Mouse (Mus musculus): ENCODE data around the gene Pqlc3. TPM values are rescaled to one million over a fixed set of nuclear protein-coding genes. Genes with fewer than 3 reads are reported as not detected.

The Pqlc3 gene
- total RNA-seq (2012; rRNA removed) = 5.2 and 5.7 TPM in 2 replicates
- 10 to 100 TPM in 1 of 2 experiments, not detected in 1; 13.1 TPM for polyA plus RNA-seq (2012; ENCODE audit: insufficient read depth in 1 of 2, insufficient read length in 2 of 2, low read depth in 1 of 2, low replicate concordance in 2 of 2, missing spikeins in 1 of 2)

DNA sequence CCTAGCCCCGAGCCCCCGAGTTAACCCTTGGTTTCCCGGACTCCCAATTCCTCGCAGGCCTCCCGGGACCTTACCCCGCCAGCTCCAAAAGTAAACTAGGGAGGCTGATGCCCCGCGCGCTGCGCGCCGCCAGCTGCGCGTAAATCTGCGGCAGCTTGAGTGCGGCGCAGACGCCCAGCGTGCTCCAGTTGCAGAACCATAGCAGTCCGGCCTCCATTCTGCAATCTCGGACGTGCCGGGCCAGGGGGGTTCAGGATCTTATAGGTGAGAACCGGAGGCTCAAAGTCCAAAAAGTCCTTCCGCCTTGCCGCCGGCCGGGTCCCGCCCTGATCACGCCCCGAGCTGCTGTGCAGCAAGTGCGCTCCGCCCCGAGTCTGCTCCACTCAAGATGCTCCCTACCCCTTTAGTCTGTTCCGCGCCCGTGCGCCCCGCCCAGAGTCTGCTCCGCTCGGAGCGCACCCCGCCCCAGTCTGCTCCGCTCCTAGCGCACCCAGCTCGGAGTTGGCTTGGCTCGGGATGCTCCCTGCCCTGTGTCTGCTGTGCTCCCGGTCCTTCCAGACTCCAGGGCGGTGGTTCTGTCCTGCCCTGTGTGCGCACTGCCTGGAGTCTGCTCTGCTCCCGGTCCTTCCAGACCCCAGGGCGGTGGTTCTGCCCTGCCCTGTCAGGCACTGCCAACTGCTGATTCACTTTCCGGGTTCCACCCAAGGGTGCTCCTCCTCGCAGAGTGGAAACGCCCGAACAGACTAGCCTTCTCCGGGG lies at the start of gene Pqlc3:
Pqlc3 (minus strand) TSS at position 670 of the 759 bp plus-strand sequence.
- Histone ChIP-seq H3K4me1 (ENCODE audit: control insufficient read depth in 1 of 2, insufficient read depth in 2 of 2, low read length in 2 of 2) (peaks cover 3 to 13% of the 10 kb centered on the region in 2 experiments; a peak in 3 of 4 replicates), H3K9ac (ENCODE audit: control insufficient read depth, low read depth, low read length, poor library complexity, severe bottlenecking) (peak within 1 kb of the TSS; percentile 76), H3K79me2 (ENCODE audit: control insufficient read depth, insufficient read depth, low read length, poor library complexity) (no peaks in the 10 kb centered on the region; the same call in 1 of the 2 replicates), H3K27ac (ENCODE audit: control insufficient read depth, low read depth, low read length) (peak within 1 kb of the TSS; percentile 47), H3K4me3 (ENCODE audit: control insufficient read depth in 1 of 2, insufficient read depth in 1 of 2, low read depth in 2 of 2, low read length in 2 of 2) (peak within 1 kb of the TSS; percentile 89 to 98), H3K27me3 (ENCODE audit: control insufficient read depth in 1 of 2, insufficient read depth in 2 of 2, low read length in 2 of 2) (no peaks in the 10 kb centered on the region), H3K9me3 (replicated peaks; ENCODE audit: insufficient read depth, low read length) (no peaks in the 10 kb centered on the region), H3K36me3 (ENCODE audit: control insufficient read depth in 1 of 2, insufficient read depth in 2 of 2, low read length in 2 of 2) (no peaks in the 10 kb centered on the region)
- TF ChIP-seq NELFE (IDR thresholded peaks at IDR 0.05; ENCODE audit: low read depth, low read length) (0 out of 2 replicates have a peak, but pooled peaks have one; percentile 36), EP300 (IDR thresholded peaks at IDR 0.05; ENCODE audit: low read depth in 1 of 2, low read length in 2 of 2) (0 out of 4 replicates have a peak, but pooled peaks of 1 of the 2 experiments have one; percentile 17), POLR2A (IDR thresholded peaks at IDR 0.05; ENCODE audit: control insufficient read depth in 1 of 2, insufficient read depth in 1 of 2, low read depth in 1 of 2, low read length in 2 of 2, poor library complexity in 1 of 2) (peak; percentile 56 to 75; a peak in 3 of 4 replicates), SIN3A (IDR thresholded peaks at IDR 0.05; ENCODE audit: low read length) (peak; percentile 39), HCFC1 (IDR thresholded peaks at IDR 0.05; ENCODE audit: low read depth, low read length) (no peak; the same call in none of the 2 replicates), ELF1 (IDR thresholded peaks at IDR 0.05; ENCODE audit: low read depth, low read length) (peak; percentile 71), NRF1 (IDR thresholded peaks at IDR 0.05; ENCODE audit: insufficient read depth, low read depth, low read length, poor library complexity, severe bottlenecking) (peak; percentile 55; the same call in 1 of the 2 replicates), ZMIZ1 (IDR thresholded peaks at IDR 0.05; ENCODE audit: low read depth, low read length) (no peak)
- peak; percentile 96 for DNase-seq (ENCODE audit: low read depth, low spot score)

DNA sequence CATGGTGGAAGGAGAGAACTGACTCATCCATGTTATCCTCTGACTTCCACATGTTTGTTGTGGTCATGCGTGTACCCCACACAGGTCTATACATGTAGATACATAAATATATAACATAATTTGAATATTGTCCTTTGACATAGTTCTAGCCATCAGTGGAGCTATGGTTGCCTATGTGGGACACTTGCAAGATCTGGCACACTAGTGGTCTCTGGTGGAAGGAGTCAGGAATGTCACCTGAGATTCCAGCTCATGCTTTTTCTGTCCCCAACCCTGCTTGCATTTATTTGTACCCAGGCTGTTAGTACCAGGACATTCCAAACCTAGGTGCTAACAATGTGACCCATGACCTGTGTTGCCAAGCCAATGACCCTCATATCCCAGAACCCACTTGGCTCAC lies 49.6 kb upstream of the Pqlc3 start:
- H3K27me3 ChIP-seq (ENCODE audit: control insufficient read depth in 1 of 2, insufficient read depth in 2 of 2, low read length in 2 of 2) = peaks cover 0 to under 1% of the 10 kb centered on the region in 2 experiments; a peak in 1 of 4 replicates
- H3K27ac ChIP-seq (ENCODE audit: control insufficient read depth, low read depth, low read length) = no peak overlapping the region
- TF ChIP-seq SIN3A (IDR thresholded peaks at IDR 0.05; ENCODE audit: low read length) = no peak
- peak; percentile 22; the same call in 1 of the 2 replicates for TF ChIP-seq SMC3 (IDR thresholded peaks at IDR 0.05; ENCODE audit: low read depth, low read length)
- TF ChIP-seq CTCF (IDR thresholded peaks at IDR 0.05 in 2 of 3, conservative IDR thresholded peaks at IDR 0.05 in 1 of 3; ENCODE audit: control insufficient read depth in 1 of 3, insufficient read depth in 1 of 3, low read depth in 2 of 3, low read length in 3 of 3, poor library complexity in 1 of 3, severe bottlenecking in 1 of 3) = peak in 1 of 3 experiments; percentile 17; a peak in 2 of 6 replicates
- TF ChIP-seq RAD21 (IDR thresholded peaks at IDR 0.05; ENCODE audit: low read depth, low read length) = peak; percentile 1
- H3K9me3 ChIP-seq (replicated peaks; ENCODE audit: insufficient read depth, low read length) = no peaks in the 10 kb centered on the region
- H3K4me1 ChIP-seq (ENCODE audit: control insufficient read depth in 1 of 2, insufficient read depth in 2 of 2, low read length in 2 of 2) = no peaks in the 10 kb centered on the region
- H3K4me3 ChIP-seq (ENCODE audit: control insufficient read depth in 1 of 2, insufficient read depth in 1 of 2, low read depth in 2 of 2, low read length in 2 of 2) = no peak overlapping the region
- H3K79me2 ChIP-seq (ENCODE audit: control insufficient read depth, insufficient read depth, low read length, poor library complexity) = no peaks in the 10 kb centered on the region
- H3K9ac ChIP-seq (ENCODE audit: control insufficient read depth, low read depth, low read length, poor library complexity, severe bottlenecking) = no peak overlapping the region
- H3K36me3 ChIP-seq (ENCODE audit: control insufficient read depth in 1 of 2, insufficient read depth in 2 of 2, low read length in 2 of 2) = no peaks in the 10 kb centered on the region
- DNase-seq (ENCODE audit: low read depth, low spot score) = no peak

Measured in MEL (cell line).